Mouse (Mus musculus): ENCODE data around the gene Spry1.

GRCm38 (mm10) chr3:37687158-37687980 is 47.6 kb downstream of the Spry1 start:
- TF ChIP-seq GATA1 (IDR thresholded peaks at IDR 0.05; ENCODE audit: low read length), result no peak
- TF ChIP-seq TAL1 (IDR thresholded peaks at IDR 0.05; ENCODE audit: low read length), result no peak

Data from erythroblast, embryonic 14.5 days (primary cell).